Mouse (Mus musculus): ENCODE measurements around the gene Rbbp4. TPM values are rescaled to one million over a fixed set of nuclear protein-coding genes. Genes with fewer than 3 reads are reported as not detected.
A peak's percentile ranks its signal among the peaks of the same experiment; 100 is the strongest.

The Rbbp4 gene
- polyA plus RNA-seq, 1 experiment = 137 TPM

DNA sequence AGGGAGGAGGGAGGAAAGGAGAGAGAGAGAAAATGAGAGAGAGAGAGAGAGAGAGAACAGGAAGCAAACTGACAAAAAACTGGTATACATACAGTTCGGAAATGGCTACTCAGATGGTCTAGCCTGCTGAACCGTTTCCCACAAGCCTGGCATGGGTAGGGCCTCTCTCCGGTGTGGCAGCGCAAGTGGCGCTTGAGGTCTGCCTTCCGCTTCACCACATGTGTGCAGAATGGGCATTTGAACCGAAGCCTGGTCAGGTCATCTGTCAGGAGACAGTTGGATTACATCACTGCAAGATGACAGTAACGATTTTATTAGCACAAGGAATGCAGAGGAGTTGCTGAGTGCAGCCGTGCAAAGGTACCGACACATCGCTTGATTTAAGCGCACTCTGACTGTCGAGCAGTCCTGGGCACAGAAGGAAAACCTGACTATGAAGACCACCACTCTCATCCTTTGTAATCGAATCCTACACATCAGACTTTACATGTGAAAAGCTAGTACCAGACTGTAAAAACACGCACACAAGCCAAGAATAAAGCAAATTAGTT, 22.5 kb upstream of the Rbbp4 start:
- TF ChIP-seq POLR2A (IDR thresholded peaks at IDR 0.05; ENCODE audit: borderline replicate concordance, low read depth, low read length) (no peak), CTCF (IDR thresholded peaks at IDR 0.05; ENCODE audit: low read depth, low read length) (no peak)
- Histone ChIP-seq H3K4me1 (ENCODE audit: control insufficient read depth, insufficient read depth, low read length) (peaks cover 6% of the 10 kb centered on the region), H3K27ac (ENCODE audit: insufficient read depth, low read depth, low read length) (no peak overlapping the region), H3K4me3 (ENCODE audit: insufficient read depth, low read length) (no peak overlapping the region)

GRCm38 (mm10) chr4:129354236-129354635, 19.1 kb upstream of the Rbbp4 start:
- TF ChIP-seq CTCF (IDR thresholded peaks at IDR 0.05; ENCODE audit: low read depth, low read length) (no peak), POLR2A (IDR thresholded peaks at IDR 0.05; ENCODE audit: borderline replicate concordance, low read depth, low read length) (no peak)
- peaks cover 6% of the 10 kb centered on the region for H3K4me1 ChIP-seq (ENCODE audit: control insufficient read depth, insufficient read depth, low read length)
- H3K4me3 ChIP-seq (ENCODE audit: insufficient read depth, low read length) = no peak overlapping the region
- no peak overlapping the region for H3K27ac ChIP-seq (ENCODE audit: insufficient read depth, low read depth, low read length)

DNA sequence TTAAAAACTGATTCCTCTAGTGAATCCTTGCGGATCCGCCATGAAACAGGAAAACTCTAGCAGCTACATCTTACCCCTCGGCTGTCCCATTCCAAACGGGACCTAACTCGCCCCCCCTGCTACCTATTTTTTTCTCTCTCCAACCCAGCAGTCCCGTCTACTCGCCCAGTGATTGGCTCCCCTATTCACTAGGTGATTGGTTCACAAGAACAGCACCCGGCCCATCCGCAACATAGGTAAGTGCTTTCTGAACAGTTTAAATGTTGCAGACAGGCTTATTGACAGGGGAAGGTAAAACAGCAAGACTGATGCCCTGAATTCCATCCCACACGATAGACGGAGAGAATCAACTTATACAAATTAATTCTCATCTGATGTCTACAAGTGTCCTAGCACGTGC, 18.0 kb upstream of the Rbbp4 start:
- no peak for TF ChIP-seq CTCF (IDR thresholded peaks at IDR 0.05; ENCODE audit: low read depth, low read length)
- TF ChIP-seq POLR2A (IDR thresholded peaks at IDR 0.05; ENCODE audit: borderline replicate concordance, low read depth, low read length) = no peak
- Histone ChIP-seq H3K4me1 (ENCODE audit: control insufficient read depth, insufficient read depth, low read length) (peaks cover 6% of the 10 kb centered on the region), H3K4me3 (ENCODE audit: insufficient read depth, low read length) (no peak overlapping the region), H3K27ac (ENCODE audit: insufficient read depth, low read depth, low read length) (no peak overlapping the region)

DNA sequence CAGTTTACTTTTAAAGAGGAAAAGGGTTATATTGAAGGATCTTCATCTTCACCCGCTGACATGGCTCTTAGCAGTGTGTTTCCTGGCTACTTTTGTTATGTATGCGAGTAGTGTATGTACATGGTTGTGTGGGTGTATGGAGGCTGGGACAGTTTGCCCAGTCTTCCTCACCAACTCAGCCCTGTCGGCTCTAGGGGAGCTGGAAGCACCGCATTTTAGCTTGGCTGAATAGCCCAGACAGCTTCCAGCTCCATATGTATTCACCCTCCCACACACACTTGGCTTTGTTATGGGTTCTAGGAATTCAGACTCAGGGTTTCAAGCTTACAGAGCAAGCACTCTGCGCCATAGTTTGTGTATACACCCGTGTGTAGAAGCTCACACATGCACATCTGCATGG, 15.9 kb upstream of the Rbbp4 start:
- no peak overlapping the region for H3K27ac ChIP-seq (ENCODE audit: insufficient read depth, low read depth, low read length)
- TF ChIP-seq POLR2A (IDR thresholded peaks at IDR 0.05; ENCODE audit: borderline replicate concordance, low read depth, low read length) (no peak), CTCF (IDR thresholded peaks at IDR 0.05; ENCODE audit: low read depth, low read length) (no peak)
- no peak overlapping the region for H3K4me3 ChIP-seq (ENCODE audit: insufficient read depth, low read length)
- peaks cover 9% of the 10 kb centered on the region for H3K4me1 ChIP-seq (ENCODE audit: control insufficient read depth, insufficient read depth, low read length)

- Histone ChIP-seq H3K4me3 (ENCODE audit: insufficient read depth, low read length) (no peak overlapping the region), H3K27ac (ENCODE audit: insufficient read depth, low read depth, low read length) (no peak overlapping the region), H3K4me1 (ENCODE audit: control insufficient read depth, insufficient read depth, low read length) (peaks cover 13% of the 10 kb centered on the region)
- TF ChIP-seq CTCF (IDR thresholded peaks at IDR 0.05; ENCODE audit: low read depth, low read length) (peak; percentile 61), POLR2A (IDR thresholded peaks at IDR 0.05; ENCODE audit: borderline replicate concordance, low read depth, low read length) (no peak)
Observed at GRCm38 (mm10) chr4:129350644-129351043, 15.5 kb upstream of the Rbbp4 start.

- TF ChIP-seq POLR2A (IDR thresholded peaks at IDR 0.05; ENCODE audit: borderline replicate concordance, low read depth, low read length) (no peak), CTCF (IDR thresholded peaks at IDR 0.05; ENCODE audit: low read depth, low read length) (no peak)
- Histone ChIP-seq H3K27ac (ENCODE audit: insufficient read depth, low read depth, low read length) (peak overlapping the region; percentile 95), H3K4me1 (ENCODE audit: control insufficient read depth, insufficient read depth, low read length) (peaks cover 10% of the 10 kb centered on the region), H3K4me3 (ENCODE audit: insufficient read depth, low read length) (peak overlapping the region; percentile 40)
Observed at GRCm38 (mm10) chr4:129346481-129347154, 11.4 kb upstream of the Rbbp4 start.

GRCm38 (mm10) chr4:129342705-129343104, 7.5 kb upstream of the Rbbp4 start:
- Histone ChIP-seq H3K4me1 (ENCODE audit: control insufficient read depth, insufficient read depth, low read length) (peaks cover 14% of the 10 kb centered on the region), H3K4me3 (ENCODE audit: insufficient read depth, low read length) (no peak overlapping the region), H3K27ac (ENCODE audit: insufficient read depth, low read depth, low read length) (no peak overlapping the region)
- TF ChIP-seq POLR2A (IDR thresholded peaks at IDR 0.05; ENCODE audit: borderline replicate concordance, low read depth, low read length) (no peak), CTCF (IDR thresholded peaks at IDR 0.05; ENCODE audit: low read depth, low read length) (no peak)

DNA sequence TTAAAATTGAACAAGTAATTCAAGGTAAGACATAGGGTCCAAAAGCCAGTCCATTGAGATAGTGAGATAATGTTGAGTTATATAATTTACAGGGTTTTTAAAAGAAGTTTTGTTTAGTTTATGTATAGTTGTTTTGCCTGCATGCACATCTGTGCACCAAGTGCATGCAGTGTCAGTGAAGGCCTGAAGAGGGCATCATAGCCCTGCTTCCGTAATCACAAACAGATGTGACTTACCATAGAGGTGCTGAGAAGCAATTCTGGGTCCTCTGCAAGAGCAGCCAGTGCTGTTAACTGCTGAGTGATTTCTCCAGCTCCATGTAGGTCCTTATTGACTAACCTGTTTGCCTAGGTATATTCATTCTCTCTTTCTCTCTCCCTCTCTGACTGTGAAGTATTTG, 6.7 kb upstream of the Rbbp4 start:
- no peak overlapping the region for H3K4me3 ChIP-seq (ENCODE audit: insufficient read depth, low read length)
- no peak overlapping the region for H3K27ac ChIP-seq (ENCODE audit: insufficient read depth, low read depth, low read length)
- TF ChIP-seq POLR2A (IDR thresholded peaks at IDR 0.05; ENCODE audit: borderline replicate concordance, low read depth, low read length) (no peak), CTCF (IDR thresholded peaks at IDR 0.05; ENCODE audit: low read depth, low read length) (no peak)
- peaks cover 21% of the 10 kb centered on the region for H3K4me1 ChIP-seq (ENCODE audit: control insufficient read depth, insufficient read depth, low read length)

- H3K4me3 ChIP-seq (ENCODE audit: insufficient read depth, low read length) = no peak overlapping the region
- H3K27ac ChIP-seq (ENCODE audit: insufficient read depth, low read depth, low read length) = no peak overlapping the region
- peaks cover 12% of the 10 kb centered on the region for H3K4me1 ChIP-seq (ENCODE audit: control insufficient read depth, insufficient read depth, low read length)
- TF ChIP-seq POLR2A (IDR thresholded peaks at IDR 0.05; ENCODE audit: borderline replicate concordance, low read depth, low read length) (no peak), CTCF (IDR thresholded peaks at IDR 0.05; ENCODE audit: low read depth, low read length) (no peak)
Observed at GRCm38 (mm10) chr4:129339743-129340142, 4.6 kb upstream of the Rbbp4 start.

DNA sequence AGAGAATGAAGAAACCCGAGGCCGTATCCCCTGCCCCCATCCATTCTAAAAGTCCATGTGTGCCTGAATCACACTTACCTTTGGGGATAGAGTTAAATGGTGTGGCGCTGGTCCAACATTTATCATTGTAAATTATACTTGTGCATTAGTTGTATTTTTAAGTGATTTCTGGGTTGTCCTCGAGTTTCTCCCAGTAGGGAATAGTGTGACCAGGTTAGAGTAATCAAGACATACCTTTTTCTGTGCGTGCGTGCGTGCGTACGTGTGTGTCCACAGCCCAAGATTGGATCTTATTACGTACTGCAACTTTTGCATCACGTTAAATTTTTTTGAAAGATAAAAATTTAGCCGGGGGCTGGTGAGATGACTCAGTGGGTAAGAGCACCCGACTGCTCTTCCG, 1.1 kb upstream of the Rbbp4 start:
- peaks cover 34% of the 10 kb centered on the region for H3K4me1 ChIP-seq (ENCODE audit: control insufficient read depth, insufficient read depth, low read length)
- no peak for TF ChIP-seq POLR2A (IDR thresholded peaks at IDR 0.05; ENCODE audit: borderline replicate concordance, low read depth, low read length)
- no peak for TF ChIP-seq CTCF (IDR thresholded peaks at IDR 0.05; ENCODE audit: low read depth, low read length)
- H3K27ac ChIP-seq (ENCODE audit: insufficient read depth, low read depth, low read length) = peak overlapping the region; percentile 82
- peak overlapping the region; percentile 70 for H3K4me3 ChIP-seq (ENCODE audit: insufficient read depth, low read length)
